ENCODE assay signal across 17 mouse cellular contexts in the genomic region with DNA sequence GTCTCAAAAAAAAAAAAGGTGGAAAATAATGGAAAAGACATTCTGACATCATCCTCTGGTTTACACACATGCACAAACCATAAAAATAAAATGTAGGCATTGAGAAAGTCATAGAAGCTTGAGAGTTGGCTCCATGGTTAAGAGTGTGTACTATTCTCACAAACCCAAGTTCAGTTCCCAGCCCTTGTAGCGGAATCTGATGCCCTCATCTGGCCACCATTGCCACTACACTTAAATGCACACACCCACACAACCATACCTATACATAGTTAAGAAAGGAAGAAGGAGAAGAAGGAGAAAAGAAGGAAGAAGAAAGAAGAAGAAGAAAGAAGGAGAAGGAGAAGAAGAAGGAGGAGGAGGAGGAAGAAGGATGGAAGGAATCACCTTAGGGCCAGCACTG.
DNase-seq lines count a peak whose midpoint lies in the region; ATAC-seq and TF ChIP-seq lines count a peak whose summit lies in the region.
"Had no signal": no experiment of that assay in that cellular context is flagged by ENCODE, and none has a peak within 500 bp of the region (broad histone marks: within the 10 kb centered on the region; RNA-seq: fewer than 3 reads in every experiment).

No protein-coding gene starts in this region.

- peak; percentile 32 for DNase-seq in CD4-positive, CD25-positive, alpha-beta regulatory T cell, adult 2 months (ENCODE audit: low read depth, low spot score)
- no peak for DNase-seq in left cerebral cortex, adult 2 months (ENCODE audit: extremely low spot score in 1 of 2, low spot score in 2 of 2)
- DNase-seq in left cerebral cortex, adult 9 months (ENCODE audit: low spot score in 2 of 2), result no peak
- no peak for DNase-seq in cerebellum, adult 18-20 months
- DNase-seq in adrenal gland, adult 18-20 months (ENCODE audit: low spot score in 2 of 2), result no peak
- DNase-seq: adrenal gland, postnatal 10 days; cerebellum, postnatal 14 days; heart, postnatal 36 days; lung, adult 2 months; thymus, postnatal 4 days had no signal

- no peak for ATAC-seq in CD4-positive, CD25-positive, alpha-beta regulatory T cell, adult 4 months
- ATAC-seq: forebrain, embryonic 13.5 days; midbrain, embryonic 13.5 days had no signal

- no peaks in the 10 kb centered on the region for H3K27me3 ChIP-seq in E14TG2a.4 (ENCODE audit: insufficient read depth, low read length)
- H3K27me3 ChIP-seq: forebrain, embryonic 13.5 days; heart, embryonic 12.5 days; limb, embryonic 13.5 days; midbrain, embryonic 13.5 days had no signal

- no peaks in the 10 kb centered on the region for H3K36me3 ChIP-seq in E14TG2a.4 (ENCODE audit: insufficient read depth, low read length)
- H3K36me3 ChIP-seq: midbrain, embryonic 13.5 days had no signal

- no peaks in the 10 kb centered on the region for H3K9me3 ChIP-seq in E14TG2a.4 (ENCODE audit: low read length)
- H3K9me3 ChIP-seq: forebrain, embryonic 13.5 days; heart, embryonic 12.5 days; limb, embryonic 13.5 days; midbrain, embryonic 13.5 days had no signal

- no peak overlapping the region for H3K4me3 ChIP-seq in left cerebral cortex, adult 2 months
- H3K4me3 ChIP-seq in E14TG2a.4 (replicated peaks; ENCODE audit: low read length), result no peak overlapping the region
- no peak overlapping the region for H3K4me3 ChIP-seq in brown adipose tissue, adult 24 weeks (ENCODE audit: insufficient read depth, low read depth, low read length)
- H3K4me3 ChIP-seq: forebrain, embryonic 13.5 days; heart, embryonic 12.5 days; limb, embryonic 13.5 days; midbrain, embryonic 13.5 days had no signal

- intact Hi-C loops in left cerebral cortex, adult 2 months (cut with DNase I), result loop anchor here (2.0 to 5.0 kb wide), 2 partner anchors 53 to 207 kb away; no protein-coding TSS in a partner anchor

- H3K4me1 ChIP-seq in E14TG2a.4 (replicated peaks; ENCODE audit: low read depth, low read length), result peaks cover 8% of the 10 kb centered on the region
- peaks cover 2% of the 10 kb centered on the region; the same call in 1 of the 2 replicates for H3K4me1 ChIP-seq in brown adipose tissue, adult 24 weeks (ENCODE audit: control insufficient read depth, insufficient read depth, insufficient read length, low read length)

- H3K27ac ChIP-seq in left cerebral cortex, adult 2 months, result no peak overlapping the region
- H3K27ac ChIP-seq in brown adipose tissue, adult 24 weeks (replicated peaks; ENCODE audit: low read depth, low read length), result 0 out of 2 replicates have a peak overlapping the region, but pooled peaks have one; percentile 73
- H3K27ac ChIP-seq: forebrain, embryonic 13.5 days; limb, embryonic 13.5 days; midbrain, embryonic 13.5 days had no signal

- peak; percentile 28 for TF ChIP-seq CTCF in left cerebral cortex, adult 2 months (IDR thresholded peaks at IDR 0.05)
- TF ChIP-seq CTCF in E14TG2a.4 (conservative IDR thresholded peaks at IDR 0.05; ENCODE audit: low read length), result peak; percentile 11; the same call in 1 of the 2 replicates
